Mouse (Mus musculus): ENCODE results near the gene Cabp2. TPM values are rescaled to one million over a fixed set of nuclear protein-coding genes. Genes with fewer than 3 reads are reported as not detected.
"Not testable (repeated sequence)": the region's sequence is repeated elsewhere in the genome, so short reads cannot be mapped to it uniquely, and the experiment has no call there.

Gene Cabp2
- polyA plus RNA-seq, 1 experiment from 2014 or later = not detected

DNA sequence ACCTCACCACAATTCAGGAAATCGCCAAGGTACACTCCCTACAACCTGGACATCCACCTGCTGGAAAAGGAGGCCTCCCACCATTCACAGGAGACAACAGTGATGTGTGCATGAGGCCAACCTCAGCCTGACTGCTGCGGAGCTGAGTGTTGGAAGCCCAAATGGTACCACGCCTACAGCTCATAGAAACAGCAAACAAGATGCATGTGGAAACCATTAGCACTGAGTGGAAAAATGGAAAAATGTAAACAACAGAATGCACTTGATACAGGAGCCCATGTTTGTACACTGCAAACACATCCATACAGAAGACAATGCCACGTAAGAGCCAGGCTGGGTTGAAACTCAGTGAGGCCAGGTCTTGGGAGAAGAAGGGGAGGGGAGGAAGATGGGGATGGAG is 43.1 kb downstream of the Cabp2 start:
- Histone ChIP-seq H3K4me1 (ENCODE audit: control insufficient read depth, insufficient read depth, low read length) (peaks cover 17% of the 10 kb centered on the region), H3K36me3 (ENCODE audit: control insufficient read depth, insufficient read depth, low read length) (peaks cover 17% of the 10 kb centered on the region), H3K4me3 (replicated peaks; ENCODE audit: low read depth, low read length) (no peak overlapping the region), H3K27me3 (ENCODE audit: control insufficient read depth, insufficient read depth, low read length) (no peaks in the 10 kb centered on the region), H3K9me3 (ENCODE audit: control insufficient read depth, low read length) (no peaks in the 10 kb centered on the region), H3K9ac (replicated peaks; ENCODE audit: low read length) (no peak overlapping the region), H3K27ac (replicated peaks; ENCODE audit: low read depth, low read length) (no peak overlapping the region; the same call in 1 of the 2 replicates), H3K4me2 (ENCODE audit: low read length) (no peak overlapping the region)
- DNase-seq (no peak), ATAC-seq (ENCODE audit: low FRiP score, low TSS enrichment) (no peak)
- WGBS = 83% methylated on average over 4 of the region's 4 CpGs

DNA sequence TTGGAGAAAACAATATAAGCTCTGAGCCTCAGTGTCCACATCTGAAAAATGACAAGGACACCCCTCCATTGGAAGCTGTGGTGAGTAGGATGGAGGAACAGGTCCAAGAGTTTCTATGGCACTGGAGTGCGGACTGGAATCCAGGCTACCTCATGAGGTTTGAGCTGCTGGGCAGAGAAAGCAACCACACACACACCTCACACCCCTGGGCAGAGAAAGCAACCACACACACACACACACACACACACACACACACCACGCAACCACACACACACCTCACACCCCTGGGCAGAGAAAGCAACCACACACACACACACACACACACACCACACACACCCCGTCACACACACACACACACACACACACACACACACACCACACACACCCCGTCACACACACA is 43.9 kb downstream of the Cabp2 start:
- H3K27me3 ChIP-seq (ENCODE audit: control insufficient read depth, insufficient read depth, low read length); ATAC-seq (ENCODE audit: low FRiP score, low TSS enrichment); H3K9me3 ChIP-seq (ENCODE audit: control insufficient read depth, low read length): not testable (repeated sequence)
- peak overlapping the region; percentile 71 for H3K27ac ChIP-seq (replicated peaks; ENCODE audit: low read depth, low read length)
- peaks cover 23% of the 10 kb centered on the region for H3K36me3 ChIP-seq (ENCODE audit: control insufficient read depth, insufficient read depth, low read length)
- peak overlapping the region; percentile 83 for H3K4me3 ChIP-seq (replicated peaks; ENCODE audit: low read depth, low read length)
- peak overlapping the region; percentile 83; the same call in 1 of the 2 replicates for H3K9ac ChIP-seq (replicated peaks; ENCODE audit: low read length)
- peak overlapping the region; percentile 41 for H3K4me2 ChIP-seq (ENCODE audit: low read length)
- H3K4me1 ChIP-seq (ENCODE audit: control insufficient read depth, insufficient read depth, low read length) = peaks cover 14% of the 10 kb centered on the region
- peak; percentile 53 for DNase-seq
- WGBS = 7% methylated on average over 4 of the region's 4 CpGs

DNA sequence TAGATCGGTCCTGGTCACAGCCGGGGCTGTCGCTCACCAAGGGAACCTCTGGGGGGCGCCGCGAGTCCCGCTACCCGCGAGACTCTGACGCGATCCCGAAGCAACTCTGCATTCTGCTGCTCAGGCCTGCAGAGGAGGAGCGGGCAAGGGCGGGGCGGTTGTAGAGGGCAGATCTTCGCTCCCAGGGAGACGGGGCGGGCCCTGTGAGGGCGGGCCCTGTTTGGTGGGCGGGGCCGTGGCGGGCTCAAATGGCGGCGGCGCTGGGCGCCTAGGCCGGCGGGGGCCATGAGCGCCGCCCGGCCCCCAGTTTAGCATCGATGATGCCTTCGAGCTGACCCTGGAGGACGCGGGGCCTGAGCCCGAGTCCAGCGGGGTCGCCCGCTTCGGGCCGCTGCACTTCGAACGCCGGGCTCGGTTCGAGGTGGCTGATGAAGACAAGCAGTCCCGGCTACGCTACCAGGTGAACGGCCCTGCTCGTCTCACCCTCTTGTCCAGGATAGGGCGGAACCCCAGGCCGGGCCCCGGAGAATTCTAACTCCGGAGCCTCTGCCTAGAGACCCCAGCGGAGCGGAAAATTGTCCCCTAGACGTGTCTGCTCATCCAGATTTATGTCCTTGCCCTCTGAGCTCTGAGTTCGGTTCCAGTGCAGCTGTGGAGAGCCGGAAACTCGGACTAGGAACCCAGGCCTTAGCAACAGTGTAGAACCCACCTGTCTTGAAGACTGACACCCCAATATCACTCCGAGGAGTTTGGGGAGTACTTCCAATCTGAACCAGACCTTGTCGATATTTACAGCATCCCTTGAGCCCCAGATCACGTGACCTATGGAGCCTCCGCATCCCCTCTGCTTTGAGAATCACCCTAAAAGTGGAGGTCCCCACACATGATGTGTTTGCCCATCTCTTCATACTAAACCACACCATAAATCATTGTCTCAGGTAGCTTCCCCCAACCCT is 44.6 kb downstream of the Cabp2 start, which contains the start of gene Aip:
Gene Aip, minus strand, starts transcription at position 118 of the 956 bp plus-strand sequence.
- DNase-seq (peak; percentile 98), ATAC-seq (ENCODE audit: low FRiP score, low TSS enrichment) (peak; percentile 93)
- Histone ChIP-seq H3K27ac (replicated peaks; ENCODE audit: low read depth, low read length) (peak within 1 kb of the TSS; percentile 71), H3K4me3 (replicated peaks; ENCODE audit: low read depth, low read length) (peak within 1 kb of the TSS; percentile 83), H3K9me3 (ENCODE audit: control insufficient read depth, low read length) (no peaks in the 10 kb centered on the region), H3K9ac (replicated peaks; ENCODE audit: low read length) (peak within 1 kb of the TSS; percentile 83), H3K36me3 (ENCODE audit: control insufficient read depth, insufficient read depth, low read length) (peaks cover 28% of the 10 kb centered on the region), H3K27me3 (ENCODE audit: control insufficient read depth, insufficient read depth, low read length) (no peaks in the 10 kb centered on the region), H3K4me1 (ENCODE audit: control insufficient read depth, insufficient read depth, low read length) (peaks cover 9% of the 10 kb centered on the region), H3K4me2 (ENCODE audit: low read length) (peak within 1 kb of the TSS; percentile 83)
- under 1% methylated on average over 63 of the region's 64 CpGs for WGBS

DNA sequence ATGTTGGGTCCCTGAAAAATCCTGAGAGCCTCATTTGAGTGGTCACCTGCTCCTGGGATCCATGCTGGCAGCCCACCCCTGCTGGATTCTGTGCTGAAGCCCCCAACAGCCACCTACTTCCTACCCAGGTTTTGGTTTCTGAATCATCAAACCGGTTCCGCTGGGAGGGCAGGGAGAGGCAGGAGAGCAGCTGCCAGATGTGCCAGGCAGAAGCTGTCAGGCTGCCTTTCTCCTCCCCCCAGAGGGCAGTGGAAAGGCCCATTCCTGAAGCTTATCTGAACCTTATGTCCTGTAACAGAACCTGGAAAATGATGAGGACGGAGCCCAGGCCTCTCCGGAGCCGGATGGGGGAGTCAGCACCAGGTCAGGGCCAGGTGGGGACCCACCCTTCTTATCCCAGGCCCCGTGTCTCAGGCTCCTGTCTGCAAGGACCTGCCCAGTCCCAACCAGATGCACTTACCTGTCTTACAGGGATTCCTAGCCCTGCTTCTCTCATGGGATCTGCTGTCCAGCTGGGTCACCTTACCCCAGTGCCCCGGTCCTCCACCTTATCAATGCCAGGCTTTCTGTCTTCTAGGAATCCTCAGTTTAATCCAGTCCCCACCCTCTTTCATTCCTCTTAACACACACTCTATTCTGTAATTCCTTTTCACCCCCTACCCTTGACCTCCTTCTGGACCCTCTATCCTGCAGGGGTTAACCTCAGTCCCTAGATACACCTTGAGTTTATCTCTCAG is 45.5 kb downstream of the Cabp2 start:
- peak overlapping the region; percentile 83 for H3K9ac ChIP-seq (replicated peaks; ENCODE audit: low read length)
- ATAC-seq (ENCODE audit: low FRiP score, low TSS enrichment) (no peak), DNase-seq (no peak)
- H3K4me2 ChIP-seq (ENCODE audit: low read length) = peak overlapping the region; percentile 83
- H3K4me3 ChIP-seq (replicated peaks; ENCODE audit: low read depth, low read length) = peak overlapping the region; percentile 83
- H3K36me3 ChIP-seq (ENCODE audit: control insufficient read depth, insufficient read depth, low read length) = peaks cover 36% of the 10 kb centered on the region
- H3K4me1 ChIP-seq (ENCODE audit: control insufficient read depth, insufficient read depth, low read length) = peaks cover 9% of the 10 kb centered on the region
- no peaks in the 10 kb centered on the region for H3K27me3 ChIP-seq (ENCODE audit: control insufficient read depth, insufficient read depth, low read length)
- 70% methylated on average over 7 of the region's 7 CpGs for WGBS
- H3K27ac ChIP-seq (replicated peaks; ENCODE audit: low read depth, low read length) = no peak overlapping the region
- H3K9me3 ChIP-seq (ENCODE audit: control insufficient read depth, low read length) = no peaks in the 10 kb centered on the region

DNA sequence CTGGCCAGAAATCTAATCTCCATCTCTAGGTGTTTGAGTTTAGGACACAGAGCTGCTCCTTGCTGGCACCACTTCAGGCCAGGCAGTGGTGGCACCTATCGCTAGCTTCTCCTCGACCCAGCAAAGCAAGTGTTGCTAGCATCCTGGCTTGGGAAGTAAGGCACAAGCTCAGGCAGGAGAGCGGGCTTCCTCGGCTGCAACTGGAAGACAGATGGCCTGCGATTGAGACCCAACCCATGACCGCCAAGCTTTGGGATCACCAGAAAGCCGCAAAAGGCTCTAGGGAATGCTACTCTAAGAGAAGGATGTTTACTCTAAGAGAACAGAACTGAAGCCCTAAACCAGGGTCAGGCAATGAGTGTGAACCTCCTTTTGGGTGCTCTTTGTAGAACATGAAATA is 48.1 kb downstream of the Cabp2 start:
- ATAC-seq (ENCODE audit: low FRiP score, low TSS enrichment) = no peak
- Histone ChIP-seq H3K4me2 (ENCODE audit: low read length) (no peak overlapping the region), H3K9me3 (ENCODE audit: control insufficient read depth, low read length) (no peaks in the 10 kb centered on the region), H3K36me3 (ENCODE audit: control insufficient read depth, insufficient read depth, low read length) (peaks cover 52% of the 10 kb centered on the region), H3K4me3 (replicated peaks; ENCODE audit: low read depth, low read length) (no peak overlapping the region), H3K27me3 (ENCODE audit: control insufficient read depth, insufficient read depth, low read length) (no peaks in the 10 kb centered on the region), H3K9ac (replicated peaks; ENCODE audit: low read length) (no peak overlapping the region), H3K4me1 (ENCODE audit: control insufficient read depth, insufficient read depth, low read length) (peaks cover 9% of the 10 kb centered on the region), H3K27ac (replicated peaks; ENCODE audit: low read depth, low read length) (no peak overlapping the region)
- 95% methylated on average over 7 of the region's 7 CpGs for WGBS
- no peak for DNase-seq

DNA sequence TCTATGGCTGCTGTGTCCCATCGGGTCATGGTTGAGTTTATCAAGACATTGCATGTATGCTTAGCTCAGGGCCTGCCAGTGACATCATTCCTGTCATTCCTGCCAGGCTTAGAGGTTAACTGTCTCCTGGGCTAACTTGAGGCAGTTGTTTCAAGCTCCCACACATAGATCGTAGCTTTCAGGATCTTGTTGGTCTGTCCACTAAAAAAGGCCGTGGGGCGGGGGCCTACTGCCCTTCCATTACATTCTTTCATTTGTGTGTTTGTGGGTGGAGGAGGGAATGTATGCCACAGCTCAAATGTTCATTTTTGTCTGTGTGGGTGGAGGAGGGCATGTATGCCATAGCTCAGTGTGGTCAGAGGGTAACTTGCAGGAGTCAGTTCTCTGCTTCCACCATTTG is 48.7 kb downstream of the Cabp2 start:
- Histone ChIP-seq H3K4me1 (ENCODE audit: control insufficient read depth, insufficient read depth, low read length) (peaks cover 9% of the 10 kb centered on the region), H3K4me3 (replicated peaks; ENCODE audit: low read depth, low read length) (no peak overlapping the region), H3K27ac (replicated peaks; ENCODE audit: low read depth, low read length) (no peak overlapping the region), H3K4me2 (ENCODE audit: low read length) (no peak overlapping the region), H3K9ac (replicated peaks; ENCODE audit: low read length) (no peak overlapping the region), H3K9me3 (ENCODE audit: control insufficient read depth, low read length) (no peaks in the 10 kb centered on the region), H3K27me3 (ENCODE audit: control insufficient read depth, insufficient read depth, low read length) (no peaks in the 10 kb centered on the region), H3K36me3 (ENCODE audit: control insufficient read depth, insufficient read depth, low read length) (peaks cover 52% of the 10 kb centered on the region)
- WGBS = 89% methylated on average over 4 of the region's 4 CpGs
- ATAC-seq (ENCODE audit: low FRiP score, low TSS enrichment) = no peak
- no peak for DNase-seq

DNA sequence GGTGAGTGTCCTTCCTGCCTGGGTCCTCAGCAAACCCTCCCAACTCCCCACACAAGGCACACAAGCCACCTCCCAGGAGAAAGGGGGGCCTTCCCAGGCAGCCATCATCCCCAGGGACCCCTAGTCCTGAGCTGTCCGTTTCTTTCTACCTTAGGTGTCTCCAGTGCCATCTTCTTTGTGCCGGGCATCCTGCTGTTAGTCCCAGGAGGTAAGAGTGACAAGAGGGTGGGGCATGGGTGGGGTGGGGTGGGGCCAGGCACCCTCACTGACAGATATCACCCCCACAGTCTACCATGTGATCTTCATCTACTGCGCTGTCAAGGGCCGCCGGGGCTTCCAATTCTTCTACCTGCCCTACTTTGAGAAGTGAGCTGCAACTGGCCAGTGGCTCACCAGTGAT is 49.7 kb downstream of the Cabp2 start:
- H3K27me3 ChIP-seq (ENCODE audit: control insufficient read depth, insufficient read depth, low read length) = no peaks in the 10 kb centered on the region
- peaks cover 9% of the 10 kb centered on the region for H3K4me1 ChIP-seq (ENCODE audit: control insufficient read depth, insufficient read depth, low read length)
- no peak overlapping the region for H3K4me2 ChIP-seq (ENCODE audit: low read length)
- peaks cover 52% of the 10 kb centered on the region for H3K36me3 ChIP-seq (ENCODE audit: control insufficient read depth, insufficient read depth, low read length)
- H3K27ac ChIP-seq (replicated peaks; ENCODE audit: low read depth, low read length) = no peak overlapping the region
- H3K9ac ChIP-seq (replicated peaks; ENCODE audit: low read length) = no peak overlapping the region
- H3K4me3 ChIP-seq (replicated peaks; ENCODE audit: low read depth, low read length) = no peak overlapping the region
- DNase-seq = no peak
- WGBS = 87% methylated on average over 5 of the region's 5 CpGs
- ATAC-seq (ENCODE audit: low FRiP score, low TSS enrichment) = no peak
- H3K9me3 ChIP-seq (ENCODE audit: control insufficient read depth, low read length) = no peaks in the 10 kb centered on the region

DNA sequence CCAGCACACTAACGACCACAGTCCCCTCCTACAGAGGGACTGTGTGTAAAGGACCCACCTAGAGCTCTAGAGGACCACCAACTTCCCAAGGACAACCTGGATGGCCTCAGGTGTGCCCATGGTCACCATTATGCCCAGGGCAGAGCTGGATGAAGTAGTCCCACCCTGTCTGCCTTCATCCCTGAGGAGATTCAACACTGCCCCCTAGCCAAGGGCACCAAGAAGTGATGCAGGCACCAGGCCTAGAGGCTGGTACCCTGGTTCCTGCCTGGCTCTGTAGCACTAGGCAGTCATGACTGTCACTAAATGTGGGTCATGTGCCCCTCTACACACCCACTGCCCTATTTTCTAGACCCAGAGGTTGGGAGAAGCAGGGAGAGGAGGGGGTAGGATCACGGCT is 50.4 kb downstream of the Cabp2 start:
- DNase-seq (no peak), ATAC-seq (ENCODE audit: low FRiP score, low TSS enrichment) (no peak)
- Histone ChIP-seq H3K36me3 (ENCODE audit: control insufficient read depth, insufficient read depth, low read length) (peaks cover 52% of the 10 kb centered on the region), H3K9ac (replicated peaks; ENCODE audit: low read length) (no peak overlapping the region), H3K27me3 (ENCODE audit: control insufficient read depth, insufficient read depth, low read length) (no peaks in the 10 kb centered on the region), H3K9me3 (ENCODE audit: control insufficient read depth, low read length) (no peaks in the 10 kb centered on the region), H3K4me1 (ENCODE audit: control insufficient read depth, insufficient read depth, low read length) (peaks cover 5% of the 10 kb centered on the region), H3K27ac (replicated peaks; ENCODE audit: low read depth, low read length) (no peak overlapping the region), H3K4me2 (ENCODE audit: low read length) (no peak overlapping the region), H3K4me3 (replicated peaks; ENCODE audit: low read depth, low read length) (no peak overlapping the region)
- 88% methylated on average over 2 of the region's 2 CpGs for WGBS
